Mouse (Mus musculus): ENCODE data around the gene Mycbp2.

DNA sequence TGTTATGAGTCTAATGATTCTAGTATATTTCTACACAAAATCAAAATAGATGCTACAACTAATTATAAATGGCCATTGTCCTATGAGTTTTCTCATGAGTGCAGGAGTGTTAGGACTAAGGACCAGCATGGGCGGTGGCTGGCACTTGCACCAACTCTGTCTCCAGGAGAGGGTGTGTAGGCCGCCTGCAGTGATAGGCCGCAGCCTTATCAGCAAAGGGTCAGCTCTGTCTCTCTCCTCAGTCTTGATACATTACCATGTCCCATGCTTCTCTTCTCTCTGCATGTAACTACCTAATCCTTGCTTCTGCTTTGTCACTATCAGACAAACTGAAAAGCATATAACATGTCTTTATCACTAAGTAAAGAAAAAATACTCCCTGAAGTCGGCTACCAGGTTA lies 69.9 kb downstream of the Mycbp2 start:
- TF ChIP-seq POLR2A (IDR thresholded peaks at IDR 0.05; ENCODE audit: insufficient read depth, low read depth, low read length) = no peak
- TF ChIP-seq CTCF (IDR thresholded peaks at IDR 0.05) = no peak

Measured in heart, adult 2 months (tissue).